Mouse (Mus musculus) heart, postnatal 14 days (tissue): ENCODE measurements around the gene Fbrsl1. TPM values are rescaled to one million over a fixed set of nuclear protein-coding genes. Genes with fewer than 3 reads are reported as not detected.

Experiments used
- DNase-seq, 2 experiments: peaks; one replicate each; pipeline ENCODE4 v3.0.0; 2021 to 2022
- intact Hi-C: fragments of 180-260 bp; cut with DNase I; formaldehyde crosslinking; loops from one replicate; pipeline ENCODE4 v1.15.1; 2025
- total RNA-seq, 2 experiments: library from RNA; stranded (reverse); gene quantifications; 2 replicates each; pipeline ENCODE4 v1.2.3; 2021

Gene Fbrsl1
- total RNA-seq, 2 experiments from 2014 or later = 47.4 to 50.6 TPM

GRCm38 (mm10) chr5:110376802-110377433 lies 71.4 kb downstream of the Fbrsl1 start:
- intact Hi-C loops = loop anchor here (2.0 kb wide), 1 partner anchor 58 kb away; no protein-coding TSS in a partner anchor
- peak; percentile 74 to 83 for DNase-seq

GRCm38 (mm10) chr5:110363822-110364545 lies 84.3 kb downstream of the Fbrsl1 start:
- intact Hi-C loops = no loop called here
- no peak for DNase-seq

GRCm38 (mm10) chr5:110363179-110363821 lies 85.0 kb downstream of the Fbrsl1 start:
- intact Hi-C loops = no loop called here
- peak; percentile 85 to 88 for DNase-seq

- intact Hi-C loops = no loop called here
- DNase-seq = no peak
Observed at GRCm38 (mm10) chr5:110362813-110363178, 85.5 kb downstream of the Fbrsl1 start.

GRCm38 (mm10) chr5:110361465-110361864 lies 86.8 kb downstream of the Fbrsl1 start:
- intact Hi-C loops = no loop called here
- DNase-seq = no peak

- intact Hi-C loops = loop anchor here (1.0 to 2.0 kb wide), 2 partner anchors 71 to 279 kb away; no protein-coding TSS in a partner anchor
Observed at GRCm38 (mm10) chr5:110357531-110358179, 90.6 kb downstream of the Fbrsl1 start.

GRCm38 (mm10) chr5:110354716-110355115 lies 93.6 kb downstream of the Fbrsl1 start:
- intact Hi-C loops = no loop called here
- peak in 1 of 2 experiments; percentile 49 for DNase-seq

More at GRCm38 (mm10) chr5:110357531-110358179, 90.6 kb downstream of the Fbrsl1 start:
- DNase-seq = peak; percentile 76 to 89

GRCm38 (mm10) chr5:110347006-110347405 lies 101.3 kb downstream of the Fbrsl1 start:
- DNase-seq = no peak
- intact Hi-C loops = no loop called here

GRCm38 (mm10) chr5:110345553-110345952 lies 102.8 kb downstream of the Fbrsl1 start:
- intact Hi-C loops = no loop called here

GRCm38 (mm10) chr5:110344524-110344923 lies 103.8 kb downstream of the Fbrsl1 start, which contains the start of gene Lrcol1:
Gene Lrcol1, plus strand, starts transcription at chr5:110344730.
- intact Hi-C loops = no loop called here
- DNase-seq = no peak

More at GRCm38 (mm10) chr5:110345553-110345952, 102.8 kb downstream of the Fbrsl1 start:
- DNase-seq = no peak

- DNase-seq = peak; percentile 18 to 39
- intact Hi-C loops = no loop called here
Observed at GRCm38 (mm10) chr5:110342648-110343284, 105.5 kb downstream of the Fbrsl1 start, which contains the start of gene P2rx2. Gene P2rx2, minus strand, starts transcription at chr5:110343212.

- peak in 1 of 2 experiments; percentile 17 for DNase-seq
- intact Hi-C loops = no loop called here
Observed at GRCm38 (mm10) chr5:110338792-110339191, 109.5 kb downstream of the Fbrsl1 start.

- no peak for DNase-seq
- intact Hi-C loops = no loop called here
Observed at GRCm38 (mm10) chr5:110330508-110330907, 117.8 kb downstream of the Fbrsl1 start.

- intact Hi-C loops = no loop called here
- no peak for DNase-seq
Observed at GRCm38 (mm10) chr5:110313127-110313526, 135.2 kb downstream of the Fbrsl1 start.

Other genes starting within 250 kb of the Fbrsl1 start
- 10 to 100 TPM; 25.8 to 25.9 TPM for gene Ankle2, start 217.5 kb downstream of the Fbrsl1 start, total RNA-seq
- gene Pgam5, start 178.6 kb downstream of the Fbrsl1 start, total RNA-seq = 10 to 100 TPM; 28.9 to 32.3 TPM
- gene Pxmp2, start 162.3 kb downstream of the Fbrsl1 start, total RNA-seq = 10 to 100 TPM; 49.9 to 60.2 TPM
- gene Pole, start 162.2 kb downstream of the Fbrsl1 start, total RNA-seq = 1 to 10 TPM; 2.4 to 3.9 TPM
- not detected for gene P2rx2, start 105.3 kb downstream of the Fbrsl1 start, total RNA-seq
- gene Lrcol1, start 103.8 kb downstream of the Fbrsl1 start, total RNA-seq = not detected
- not detected for gene Galnt9, start 95.9 kb upstream of the Fbrsl1 start, total RNA-seq
- 10 to 100 TPM; 12.6 to 13.3 TPM for gene Noc4l, start 204.9 kb upstream of the Fbrsl1 start, total RNA-seq
- 1 to 10 TPM; 7.7 to 8.3 TPM for gene Ddx51, start 204.9 kb upstream of the Fbrsl1 start, total RNA-seq